Mouse (Mus musculus): ENCODE results near the gene Thra. TPM values are rescaled to one million over a fixed set of nuclear protein-coding genes. Genes with fewer than 3 reads are reported as not detected.

The Thra gene
- total and polyA plus RNA-seq, 2 experiments = 5.5 to 14.9 TPM

GRCm38 (mm10) chr11:98775348-98776051 lies 35.1 kb downstream of the Thra start:
- 0 out of 2 replicates have a peak, but pooled peaks cover 3% of the 10 kb centered on the region for H3K79me2 ChIP-seq (ENCODE audit: control insufficient read depth, insufficient read depth, low read length)
- H3K9ac ChIP-seq (ENCODE audit: low read depth, low read length) = peak overlapping the region; percentile 60
- TF ChIP-seq POLR2A (IDR thresholded peaks at IDR 0.05; ENCODE audit: extremely low read depth, insufficient read depth, low read length) (no peak), CTCF (IDR thresholded peaks at IDR 0.05; ENCODE audit: low read depth, low read length) (no peak)
- H3K4me1 ChIP-seq (ENCODE audit: control insufficient read depth, insufficient read depth, low read length) = peaks cover 26% of the 10 kb centered on the region
- peaks cover 24% of the 10 kb centered on the region for H3K36me3 ChIP-seq (ENCODE audit: control insufficient read depth, insufficient read depth, low read length)
- peak overlapping the region; percentile 83 for H3K27ac ChIP-seq (replicated peaks; ENCODE audit: insufficient read depth, low read depth, low read length)
- under 1% methylated on average over 15 of the region's 15 CpGs for WGBS
- peak; percentile 100 for DNase-seq (ENCODE audit: extremely low read depth, low read depth, low spot score)
- peak overlapping the region; percentile 83 for H3K4me3 ChIP-seq (ENCODE audit: insufficient read depth, low read depth, low read length)
- no peaks in the 10 kb centered on the region for H3K27me3 ChIP-seq (ENCODE audit: control insufficient read depth, insufficient read depth, low read length)

GRCm38 (mm10) chr11:98776052-98776764 lies 35.8 kb downstream of the Thra start:
- no peak for TF ChIP-seq POLR2A (IDR thresholded peaks at IDR 0.05; ENCODE audit: extremely low read depth, insufficient read depth, low read length)
- no peak for TF ChIP-seq CTCF (IDR thresholded peaks at IDR 0.05; ENCODE audit: low read depth, low read length)
- no peak overlapping the region for H3K4me3 ChIP-seq (ENCODE audit: insufficient read depth, low read depth, low read length)
- H3K36me3 ChIP-seq (ENCODE audit: control insufficient read depth, insufficient read depth, low read length) = peaks cover 18% of the 10 kb centered on the region
- peak overlapping the region; percentile 83 for H3K27ac ChIP-seq (replicated peaks; ENCODE audit: insufficient read depth, low read depth, low read length)
- H3K79me2 ChIP-seq (ENCODE audit: control insufficient read depth, insufficient read depth, low read length) = 0 out of 2 replicates have a peak, but pooled peaks cover 3% of the 10 kb centered on the region
- peaks cover 25% of the 10 kb centered on the region for H3K4me1 ChIP-seq (ENCODE audit: control insufficient read depth, insufficient read depth, low read length)
- no peak for DNase-seq (ENCODE audit: extremely low read depth, low read depth, low spot score)
- WGBS = 49% methylated on average over 12 of the region's 12 CpGs
- H3K9ac ChIP-seq (ENCODE audit: low read depth, low read length) = peak overlapping the region; percentile 65
- no peaks in the 10 kb centered on the region for H3K27me3 ChIP-seq (ENCODE audit: control insufficient read depth, insufficient read depth, low read length)

GRCm38 (mm10) chr11:98776843-98777590 lies 36.6 kb downstream of the Thra start:
- peak overlapping the region; percentile 65 for H3K9ac ChIP-seq (ENCODE audit: low read depth, low read length)
- H3K27ac ChIP-seq (replicated peaks; ENCODE audit: insufficient read depth, low read depth, low read length) = peak overlapping the region; percentile 83
- H3K36me3 ChIP-seq (ENCODE audit: control insufficient read depth, insufficient read depth, low read length) = peaks cover 10% of the 10 kb centered on the region
- TF ChIP-seq POLR2A (IDR thresholded peaks at IDR 0.05; ENCODE audit: extremely low read depth, insufficient read depth, low read length) = peak; percentile 59
- no peak for TF ChIP-seq CTCF (IDR thresholded peaks at IDR 0.05; ENCODE audit: low read depth, low read length)
- H3K4me3 ChIP-seq (ENCODE audit: insufficient read depth, low read depth, low read length) = no peak overlapping the region
- H3K27me3 ChIP-seq (ENCODE audit: control insufficient read depth, insufficient read depth, low read length) = no peaks in the 10 kb centered on the region
- 0 out of 2 replicates have a peak, but pooled peaks cover 3% of the 10 kb centered on the region for H3K79me2 ChIP-seq (ENCODE audit: control insufficient read depth, insufficient read depth, low read length)
- peak; percentile 80 for DNase-seq (ENCODE audit: extremely low read depth, low read depth, low spot score)
- peaks cover 23% of the 10 kb centered on the region for H3K4me1 ChIP-seq (ENCODE audit: control insufficient read depth, insufficient read depth, low read length)
- WGBS = 14% methylated on average over 9 of the region's 9 CpGs

- Histone ChIP-seq H3K9ac (ENCODE audit: low read depth, low read length) (no peak overlapping the region), H3K27me3 (ENCODE audit: control insufficient read depth, insufficient read depth, low read length) (no peaks in the 10 kb centered on the region), H3K27ac (replicated peaks; ENCODE audit: insufficient read depth, low read depth, low read length) (no peak overlapping the region), H3K79me2 (ENCODE audit: control insufficient read depth, insufficient read depth, low read length) (0 out of 2 replicates have a peak, but pooled peaks cover 3% of the 10 kb centered on the region), H3K4me3 (ENCODE audit: insufficient read depth, low read depth, low read length) (no peak overlapping the region), H3K36me3 (ENCODE audit: control insufficient read depth, insufficient read depth, low read length) (peaks cover 3% of the 10 kb centered on the region; the same call in 1 of the 2 replicates), H3K4me1 (ENCODE audit: control insufficient read depth, insufficient read depth, low read length) (peaks cover 23% of the 10 kb centered on the region)
- DNase-seq (ENCODE audit: extremely low read depth, low read depth, low spot score) = no peak
- TF ChIP-seq POLR2A (IDR thresholded peaks at IDR 0.05; ENCODE audit: extremely low read depth, insufficient read depth, low read length) (no peak), CTCF (IDR thresholded peaks at IDR 0.05; ENCODE audit: low read depth, low read length) (no peak)
These were observed 37.5 kb downstream of the Thra start for GRCm38 (mm10) chr11:98777888-98778287.

GRCm38 (mm10) chr11:98781851-98782512 lies 41.5 kb downstream of the Thra start:
- no peaks in the 10 kb centered on the region for H3K27me3 ChIP-seq (ENCODE audit: control insufficient read depth, insufficient read depth, low read length)
- H3K36me3 ChIP-seq (ENCODE audit: control insufficient read depth, insufficient read depth, low read length) = no peaks in the 10 kb centered on the region
- H3K4me1 ChIP-seq (ENCODE audit: control insufficient read depth, insufficient read depth, low read length) = peaks cover 27% of the 10 kb centered on the region
- WGBS = 63% methylated on average over 14 of the region's 14 CpGs
- H3K9ac ChIP-seq (ENCODE audit: low read depth, low read length) = no peak overlapping the region
- peak; percentile 40 for DNase-seq (ENCODE audit: extremely low read depth, low read depth, low spot score)
- no peak overlapping the region for H3K4me3 ChIP-seq (ENCODE audit: insufficient read depth, low read depth, low read length)
- H3K79me2 ChIP-seq (ENCODE audit: control insufficient read depth, insufficient read depth, low read length) = no peaks in the 10 kb centered on the region
- TF ChIP-seq POLR2A (IDR thresholded peaks at IDR 0.05; ENCODE audit: extremely low read depth, insufficient read depth, low read length) (no peak), CTCF (IDR thresholded peaks at IDR 0.05; ENCODE audit: low read depth, low read length) (no peak)
- no peak overlapping the region; the same call in 1 of the 2 replicates for H3K27ac ChIP-seq (replicated peaks; ENCODE audit: insufficient read depth, low read depth, low read length)
